Mouse (Mus musculus): Measurements from ENCODE around the gene Sept1. TPM values are rescaled to one million over a fixed set of nuclear protein-coding genes. Genes with fewer than 3 reads are reported as not detected.
"Not testable (repeated sequence)": the region's sequence is repeated elsewhere in the genome, so short reads cannot be mapped to it uniquely, and the experiment has no call there.

Gene Sept1
- total RNA-seq, 2 experiments from 2014 or later, result 3.5 to 6.4 TPM

- intact Hi-C loops (cut with DNase I), result loop anchor here (2.0 kb wide), 1 partner anchor 55 kb away; no protein-coding TSS in a partner anchor
- DNase-seq (ENCODE audit: extremely low spot score in 1 of 2, low spot score in 2 of 2), result no peak
- Histone ChIP-seq H3K4me3 (no peak overlapping the region), H3K27ac (no peak overlapping the region)
- TF ChIP-seq CTCF (IDR thresholded peaks at IDR 0.05), result peak; percentile 20
Observed at GRCm38 (mm10) chr7:127183828-127184227, 49.1 kb downstream of the Sept1 start.

- intact Hi-C loops (cut with DNase I), result no loop called here
- Histone ChIP-seq H3K27ac (no peak overlapping the region), H3K4me3 (no peak overlapping the region)
- TF ChIP-seq CTCF (IDR thresholded peaks at IDR 0.05), result no peak
- no peak for DNase-seq (ENCODE audit: extremely low spot score in 1 of 2, low spot score in 2 of 2)
Observed at GRCm38 (mm10) chr7:127183345-127183744, 49.6 kb downstream of the Sept1 start.

GRCm38 (mm10) chr7:127181724-127182123 is 51.2 kb downstream of the Sept1 start:
- intact Hi-C loops (cut with DNase I); H3K4me3 ChIP-seq; DNase-seq (ENCODE audit: extremely low spot score in 1 of 2, low spot score in 2 of 2); H3K27ac ChIP-seq: not testable (repeated sequence)

DNA sequence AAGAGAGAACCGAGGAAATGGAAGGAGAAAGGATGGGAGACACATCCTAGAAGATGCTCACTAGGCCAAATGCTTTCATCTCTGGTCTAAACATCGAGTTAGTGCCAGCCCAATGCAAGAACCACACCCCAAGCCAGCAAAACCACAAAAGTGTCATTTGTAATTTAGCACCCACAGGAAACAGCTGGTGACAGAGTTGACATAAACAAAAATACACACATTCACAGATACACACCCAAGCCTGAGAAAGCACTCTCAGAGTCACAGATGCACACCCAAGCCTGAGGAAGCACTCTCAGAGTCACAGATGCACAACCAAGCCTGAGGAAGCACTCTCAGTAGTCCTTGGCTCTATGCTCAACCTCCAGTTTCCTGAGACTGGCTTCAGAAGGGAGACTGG is 52.1 kb downstream of the Sept1 start:
- Histone ChIP-seq H3K27ac (no peak overlapping the region), H3K4me3 (no peak overlapping the region)
- intact Hi-C loops (cut with DNase I), result no loop called here
- no peak for DNase-seq (ENCODE audit: extremely low spot score in 1 of 2, low spot score in 2 of 2)
- no peak for TF ChIP-seq CTCF (IDR thresholded peaks at IDR 0.05)

DNA sequence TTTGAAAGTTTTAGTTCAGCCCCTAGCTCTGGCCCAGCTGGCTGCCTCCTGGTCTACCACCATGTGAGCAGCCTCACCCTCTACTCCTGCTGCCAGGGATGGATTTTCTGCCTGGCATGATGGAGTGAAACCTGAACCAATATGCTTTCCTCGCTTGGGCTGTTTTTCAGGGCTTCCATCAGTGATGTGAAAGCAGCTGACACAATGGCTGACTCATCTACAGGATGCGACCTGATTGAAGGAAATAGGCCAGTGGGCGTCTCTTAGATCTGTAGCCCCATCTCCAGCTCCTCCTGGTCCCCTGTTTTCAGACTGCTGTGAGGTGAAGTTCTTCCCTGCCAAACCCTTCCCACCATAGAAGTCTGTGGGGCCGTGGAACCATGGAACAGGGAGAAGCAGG is 56.0 kb downstream of the Sept1 start:
- Histone ChIP-seq H3K27ac (no peak overlapping the region), H3K4me3 (no peak overlapping the region)
- intact Hi-C loops (cut with DNase I), result no loop called here
- TF ChIP-seq CTCF (IDR thresholded peaks at IDR 0.05), result no peak
- no peak for DNase-seq (ENCODE audit: extremely low spot score in 1 of 2, low spot score in 2 of 2)

DNA sequence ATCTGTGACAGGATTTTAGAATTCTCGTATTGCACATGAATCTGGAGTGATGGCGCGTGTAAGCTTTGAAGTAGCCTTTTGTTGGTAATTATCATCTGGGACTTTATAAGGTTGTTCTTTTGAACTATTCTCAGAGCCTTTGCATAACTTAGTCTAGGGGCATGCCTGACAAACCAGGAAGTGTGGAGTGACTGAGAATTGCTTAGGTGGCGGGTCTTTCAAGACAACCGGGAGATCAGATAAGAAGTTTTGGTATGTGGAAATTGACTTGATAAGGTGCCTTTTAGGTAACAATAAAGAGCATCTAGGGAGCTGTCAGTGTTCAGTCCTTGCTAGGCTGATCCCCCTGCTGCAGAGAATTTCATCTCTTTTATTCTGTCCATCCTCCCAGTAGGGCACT is 66.4 kb downstream of the Sept1 start:
- intact Hi-C loops (cut with DNase I), result loop anchor here (10.0 kb wide), 1 partner anchor 562 kb away; no protein-coding TSS in a partner anchor
- H3K27ac ChIP-seq, result no peak overlapping the region
- no peak for TF ChIP-seq CTCF (IDR thresholded peaks at IDR 0.05)
- no peak overlapping the region for H3K4me3 ChIP-seq
- DNase-seq (ENCODE audit: extremely low spot score in 1 of 2, low spot score in 2 of 2), result no peak

DNA sequence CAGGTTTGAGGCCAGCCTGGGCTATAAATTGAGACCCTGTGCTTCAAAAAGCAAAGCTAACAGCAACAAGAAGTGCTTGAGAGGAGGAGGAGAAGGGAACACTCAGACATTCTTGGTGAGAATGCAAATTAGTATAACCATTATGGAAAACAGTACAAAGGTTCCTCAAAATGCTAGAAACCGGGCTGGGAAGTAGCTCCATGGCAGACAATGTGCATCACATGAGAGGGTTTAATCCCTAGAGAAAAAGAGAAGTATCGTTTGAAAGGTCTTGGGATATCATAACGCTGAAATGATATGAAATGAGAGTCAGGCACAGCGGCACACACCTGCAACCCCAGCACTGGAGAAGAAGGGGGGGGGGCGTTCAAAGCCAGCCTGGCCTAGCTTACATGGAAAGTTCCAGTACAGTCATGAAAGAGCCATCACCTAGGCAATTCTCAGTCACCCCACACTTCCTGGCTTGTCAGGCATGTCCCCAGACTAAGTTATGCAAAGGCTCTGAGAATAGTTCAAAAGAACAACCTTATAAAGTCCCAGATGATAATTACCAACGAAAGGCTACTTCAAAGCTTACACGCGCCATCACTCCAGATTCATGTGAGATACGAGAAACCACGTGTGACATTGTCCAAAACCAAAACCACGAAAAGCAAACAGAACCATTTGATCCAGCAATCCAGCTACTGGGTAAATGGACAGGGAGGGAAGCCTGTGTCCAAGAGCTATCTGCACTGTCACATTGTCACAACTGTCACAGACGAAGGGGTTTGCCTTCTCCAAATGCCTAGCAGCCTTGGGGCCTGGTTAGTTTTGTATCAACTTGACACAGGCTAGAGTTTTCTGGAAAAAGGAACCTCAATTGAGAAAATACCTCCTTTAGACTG is 67.1 kb downstream of the Sept1 start:
- no peak for TF ChIP-seq CTCF (IDR thresholded peaks at IDR 0.05)
- no peak overlapping the region for H3K27ac ChIP-seq
- H3K4me3 ChIP-seq, result no peak overlapping the region
- no peak for DNase-seq (ENCODE audit: extremely low spot score in 1 of 2, low spot score in 2 of 2)
- intact Hi-C loops (cut with DNase I), result loop anchor here (10.0 kb wide), 1 partner anchor 561 kb away; no protein-coding TSS in a partner anchor

Other genes starting within 250 kb of the Sept1 start
- gene Mvp, start 218.5 kb downstream of the Sept1 start, total RNA-seq (2021), result 1 to 10 TPM; 7.2 to 8.3 TPM
- 1 to 10 TPM in 1 of 2 experiments, not detected in 1; 1.2 TPM for gene Pagr1b, start 216.6 kb downstream of the Sept1 start, total RNA-seq (2021)
- gene Pagr1a, start 215.8 kb downstream of the Sept1 start, total RNA-seq (2021), result 10 to 100 TPM; 15.1 to 27.1 TPM
- gene Gm42742, start 212.0 kb downstream of the Sept1 start, total RNA-seq (2021), result 10 to 100 TPM; 61.0 to 66.3 TPM
- gene Prrt2, start 211.9 kb downstream of the Sept1 start, total RNA-seq (2021), result 100 to 1,000 TPM; 214 to 216 TPM
- gene Maz, start 206.1 kb downstream of the Sept1 start, total RNA-seq (2021), result 100 to 1,000 TPM; 210 to 221 TPM
- 1 to 10 TPM; 4.4 to 9.7 TPM for gene Kif22, start 190.7 kb downstream of the Sept1 start, total RNA-seq (2021)
- not detected for gene Zg16, start 145.8 kb downstream of the Sept1 start, total RNA-seq (2021)
- gene AI467606, start 141.8 kb downstream of the Sept1 start, total RNA-seq (2021), result 1 to 10 TPM; 1.2 TPM
- under 1 TPM; 0.28 to 0.32 TPM for gene Qprt, start 110.9 kb downstream of the Sept1 start, total RNA-seq (2021)
- under 1 TPM; 0.18 to 0.23 TPM for gene Spn, start 95.3 kb downstream of the Sept1 start, total RNA-seq (2021)
- 10 to 100 TPM; 77.7 to 80.8 TPM for gene Cd2bp2, start 37.1 kb downstream of the Sept1 start, total RNA-seq (2021)
- 100 to 1,000 TPM in 1 of 2 experiments, 10 to 100 TPM in 1; 91.9 to 110 TPM for gene Tbc1d10b, start 24.7 kb downstream of the Sept1 start, total RNA-seq (2021)
- 1 to 10 TPM; 2.7 to 3.3 TPM for gene Mylpf, start 24.2 kb downstream of the Sept1 start, total RNA-seq (2021)
- gene Zfp553, start 69 bp downstream of the Sept1 start, total RNA-seq (2021), result 10 to 100 TPM; 17.8 to 20.5 TPM
- gene Zfp771, start 11.1 kb upstream of the Sept1 start, total RNA-seq (2021), result 10 to 100 TPM; 58.8 to 68.6 TPM
- 10 to 100 TPM; 24.1 to 25.9 TPM for gene Dctpp1, start 27.6 kb upstream of the Sept1 start, total RNA-seq (2021)
- gene Sephs2, start 40.9 kb upstream of the Sept1 start, total RNA-seq (2021), result 10 to 100 TPM; 33.0 to 39.8 TPM
- under 1 TPM; 0.37 to 0.59 TPM for gene Itgal, start 63.1 kb upstream of the Sept1 start, total RNA-seq (2021)
- gene Zfp768, start 112.5 kb upstream of the Sept1 start, total RNA-seq (2021), result 10 to 100 TPM; 13.4 to 14.3 TPM
- 1 to 10 TPM; 6.5 to 8.1 TPM for gene Zfp747, start 142.9 kb upstream of the Sept1 start, total RNA-seq (2021)
- 1 to 10 TPM; 3.8 to 5.0 TPM for gene 9130019O22Rik, start 154.0 kb upstream of the Sept1 start, total RNA-seq (2021)
- 1 to 10 TPM; 7.6 to 9.3 TPM for gene E430018J23Rik, start 160.5 kb upstream of the Sept1 start, total RNA-seq (2021)
- 1 to 10 TPM; 3.8 to 5.6 TPM for gene Zfp764, start 173.7 kb upstream of the Sept1 start, total RNA-seq (2021)
- 10 to 100 TPM; 13.3 to 13.8 TPM for gene Zfp688, start 188.9 kb upstream of the Sept1 start, total RNA-seq (2021)
- gene Zfp689, start 216.0 kb upstream of the Sept1 start, total RNA-seq (2021), result 1 to 10 TPM; 5.5 to 6.7 TPM
- gene Prr14, start 226.5 kb upstream of the Sept1 start, total RNA-seq (2021), result 10 to 100 TPM; 28.4 to 33.4 TPM
- 10 to 100 TPM; 62.3 to 63.9 TPM for gene Fbrs, start 246.1 kb upstream of the Sept1 start, total RNA-seq (2021)